Mouse (Mus musculus) layer of hippocampus, adult 8-10 months (tissue): ENCODE data around the gene Nxph1. TPM values are rescaled to one million over a fixed set of nuclear protein-coding genes. Genes with fewer than 3 reads are reported as not detected.

Experiments used
- DNase-seq, 2 experiments: peaks; one replicate each; pipeline ENCODE4 v3.0.0; 2022; ENCODE audit warnings: low spot score in 2 of 2
- total RNA-seq, 4 experiments: library from RNA; stranded (reverse); gene quantifications; 2 replicates each; pipeline ENCODE4 v1.2.4; 2022

Gene Nxph1
- total RNA-seq = 10 to 100 TPM; 37.4 to 38.6 (median 38.1) TPM

GRCm38 (mm10) chr6:8948131-8948470 is at the start of gene Nxph1:
TSS of gene Nxph1 (plus strand) at chr6:8948431.
- no peak for DNase-seq

- peak; percentile 41 to 66 for DNase-seq
These were observed 48.1 kb upstream of the Nxph1 start for GRCm38 (mm10) chr6:8900021-8900728.

- DNase-seq = no peak
These were observed 47.5 kb upstream of the Nxph1 start for GRCm38 (mm10) chr6:8900729-8901122.

GRCm38 (mm10) chr6:8907917-8908316 is 40.3 kb upstream of the Nxph1 start:
- no peak for DNase-seq

GRCm38 (mm10) chr6:8913404-8913803 is 34.8 kb upstream of the Nxph1 start:
- no peak for DNase-seq

GRCm38 (mm10) chr6:8914682-8915081 is 33.5 kb upstream of the Nxph1 start:
- DNase-seq = no peak

GRCm38 (mm10) chr6:8924481-8924880 is 23.8 kb upstream of the Nxph1 start:
- DNase-seq = no peak

- no peak for DNase-seq
These were observed 13.0 kb upstream of the Nxph1 start for GRCm38 (mm10) chr6:8935241-8935640.

- DNase-seq = peak in 1 of 2 experiments; percentile 77
These were observed 12.5 kb upstream of the Nxph1 start for GRCm38 (mm10) chr6:8935705-8936104.

- DNase-seq = no peak
These were observed 12.1 kb upstream of the Nxph1 start for GRCm38 (mm10) chr6:8936168-8936567.

GRCm38 (mm10) chr6:8948471-8949411 is 510 bp downstream of the Nxph1 start:
- no peak for DNase-seq

GRCm38 (mm10) chr6:8949665-8950201 is 1.5 kb downstream of the Nxph1 start:
- DNase-seq = no peak

GRCm38 (mm10) chr6:8950611-8951325 is 2.5 kb downstream of the Nxph1 start:
- DNase-seq = no peak

- DNase-seq = peak; percentile 47 to 55
These were observed 3.1 kb downstream of the Nxph1 start for GRCm38 (mm10) chr6:8951326-8951695.

- DNase-seq = no peak
These were observed 3.8 kb downstream of the Nxph1 start for GRCm38 (mm10) chr6:8951884-8952590.

GRCm38 (mm10) chr6:8955817-8956529 is 7.7 kb downstream of the Nxph1 start:
- no peak for DNase-seq

- no peak for DNase-seq
These were observed 8.7 kb downstream of the Nxph1 start for GRCm38 (mm10) chr6:8956743-8957528.

GRCm38 (mm10) chr6:8957529-8957887 is 9.3 kb downstream of the Nxph1 start:
- no peak for DNase-seq

GRCm38 (mm10) chr6:8958081-8958919 is 10.1 kb downstream of the Nxph1 start:
- DNase-seq = no peak
